Mouse (Mus musculus): ENCODE measurements around the gene E330009J07Rik.
A peak's percentile ranks its signal among the peaks of the same experiment; 100 is the strongest.

Gene E330009J07Rik

GRCm38 (mm10) chr6:40436047-40436483, at the start of gene E330009J07Rik:
Gene E330009J07Rik, minus strand, starts transcription at chr6:40436135.
- peak; percentile 65 to 82 for DNase-seq (ENCODE audit: low spot score in 2 of 2)

- no peak for DNase-seq (ENCODE audit: low spot score in 2 of 2)
Observed at GRCm38 (mm10) chr6:40482318-40482717, 46.4 kb upstream of the E330009J07Rik start.

- DNase-seq (ENCODE audit: low spot score in 2 of 2), result no peak
Observed at GRCm38 (mm10) chr6:40479705-40480104, 43.8 kb upstream of the E330009J07Rik start.

GRCm38 (mm10) chr6:40476132-40476531, 40.2 kb upstream of the E330009J07Rik start:
- no peak for DNase-seq (ENCODE audit: low spot score in 2 of 2)

GRCm38 (mm10) chr6:40471720-40472010, 35.7 kb upstream of the E330009J07Rik start:
- no peak for DNase-seq (ENCODE audit: low spot score in 2 of 2)

GRCm38 (mm10) chr6:40470916-40471719, 35.2 kb upstream of the E330009J07Rik start, which contains the start of gene Ssbp1:
Gene Ssbp1, plus strand, starts transcription at chr6:40471352.
- DNase-seq (ENCODE audit: low spot score in 2 of 2), result peak; percentile 88 to 91

GRCm38 (mm10) chr6:40465710-40466109, 29.8 kb upstream of the E330009J07Rik start:
- DNase-seq (ENCODE audit: low spot score in 2 of 2), result no peak

GRCm38 (mm10) chr6:40454436-40455041, 18.6 kb upstream of the E330009J07Rik start:
- no peak for DNase-seq (ENCODE audit: low spot score in 2 of 2)

- no peak for DNase-seq (ENCODE audit: low spot score in 2 of 2)
Observed at GRCm38 (mm10) chr6:40448626-40449025, 12.7 kb upstream of the E330009J07Rik start.

GRCm38 (mm10) chr6:40443281-40443928, 7.5 kb upstream of the E330009J07Rik start:
- no peak for DNase-seq (ENCODE audit: low spot score in 2 of 2)

- DNase-seq (ENCODE audit: low spot score in 2 of 2), result no peak
Observed at GRCm38 (mm10) chr6:40441755-40442154, 5.8 kb upstream of the E330009J07Rik start.

GRCm38 (mm10) chr6:40441276-40441675, 5.3 kb upstream of the E330009J07Rik start:
- no peak for DNase-seq (ENCODE audit: low spot score in 2 of 2)

- no peak for DNase-seq (ENCODE audit: low spot score in 2 of 2)
Observed at GRCm38 (mm10) chr6:40439731-40440130, 3.8 kb upstream of the E330009J07Rik start.

- no peak for DNase-seq (ENCODE audit: low spot score in 2 of 2)
Observed at GRCm38 (mm10) chr6:40438936-40439335, 3.0 kb upstream of the E330009J07Rik start, which contains the start of gene Wee2. Gene Wee2, plus strand, starts transcription at chr6:40439088.

GRCm38 (mm10) chr6:40435151-40436046, 536 bp downstream of the E330009J07Rik start:
- peak in 1 of 2 experiments; percentile 22 for DNase-seq (ENCODE audit: low spot score in 2 of 2)

GRCm38 (mm10) chr6:40434697-40435096, 1.2 kb downstream of the E330009J07Rik start:
- no peak for DNase-seq (ENCODE audit: low spot score in 2 of 2)

- DNase-seq (ENCODE audit: low spot score in 2 of 2), result no peak
Observed at GRCm38 (mm10) chr6:40432346-40433275, 3.3 kb downstream of the E330009J07Rik start.

- no peak for DNase-seq (ENCODE audit: low spot score in 2 of 2)
Observed at GRCm38 (mm10) chr6:40431812-40432211, 4.1 kb downstream of the E330009J07Rik start.

GRCm38 (mm10) chr6:40431356-40431755, 4.6 kb downstream of the E330009J07Rik start:
- DNase-seq (ENCODE audit: low spot score in 2 of 2), result no peak

GRCm38 (mm10) chr6:40430878-40431277, 5.1 kb downstream of the E330009J07Rik start:
- no peak for DNase-seq (ENCODE audit: low spot score in 2 of 2)

Measured in urinary bladder, postnatal 4 days (tissue).